Mouse (Mus musculus) stomach, embryonic 16.5 days (tissue): ENCODE results near the gene Tomm40. TPM values are rescaled to one million over a fixed set of nuclear protein-coding genes. Genes with fewer than 3 reads are reported as not detected.

Experiments used
- ATAC-seq: fragments of 200-750 bp; cut with Nextera tagmentation; 2 replicates; pipeline ENCODE4 v1.8.0; 2017; ENCODE audit warnings: moderate number of reproducible peaks, moderate TSS enrichment; ENCODE audit not compliant: insufficient read depth, low FRiP score
- H3K27ac ChIP-seq: fragments of 300-500 bp; sonication (generic); 2 replicates; pipeline ENCODE4 v1.5.1; 2014; ENCODE audit warnings: low read length
- H3K27me3 ChIP-seq: fragments of 300-500 bp; sonication (generic); 2 replicates; pipeline ENCODE4 v1.6.1; 2014; ENCODE audit warnings: low read length, control low read depth, mixed read lengths; ENCODE audit not compliant: control insufficient read depth, insufficient read depth
- H3K36me3 ChIP-seq: fragments of 300-500 bp; sonication (generic); 2 replicates; pipeline ENCODE4 v1.6.1; 2014; ENCODE audit warnings: low read length; ENCODE audit not compliant: control insufficient read depth, insufficient read depth
- H3K4me1 ChIP-seq: fragments of 300-500 bp; sonication (generic); 2 replicates; pipeline ENCODE4 v1.6.1; 2014; ENCODE audit warnings: low read length, control low read depth, mixed read lengths; ENCODE audit not compliant: control insufficient read depth, insufficient read depth
- H3K4me2 ChIP-seq: fragments of 300-500 bp; sonication (generic); 2 replicates; pipeline ENCODE4 v1.6.1; 2014; ENCODE audit warnings: low read depth, low read length, mixed read lengths
- H3K4me3 ChIP-seq: fragments of 300-500 bp; sonication (generic); replicated peaks from 2 replicates; pipeline ENCODE4 v1.5.1; 2014; ENCODE audit warnings: mild to moderate bottlenecking, low read length
- H3K9ac ChIP-seq: fragments of 300-500 bp; sonication (generic); 2 replicates; pipeline ENCODE4 v1.6.1; 2014; ENCODE audit warnings: low read length
- H3K9me3 ChIP-seq: fragments of 300-500 bp; sonication (generic); replicated peaks from 2 replicates; pipeline ENCODE4 v1.6.1; 2016; ENCODE audit warnings: low read length, control low read depth; ENCODE audit not compliant: control insufficient read depth
- WGBS: fragments of 180-500 bp; shearing (Covaris S2); extraction: QIAGEN DNeasy Blood & Tissue Kit; methylation state at CpG from one replicate; pipeline ENCODE4 v1.1.7; 2014; 5-methylcytosine and 5-hydroxymethylcytosine counted together
- polyA plus RNA-seq: library from polyadenylated mRNA; unstranded; fragments of >200 nt; fragmentation: Nextera tagmentation; extraction: Ambion mirVana; gene quantifications from 2 replicates; pipeline ENCODE4 v1.2.1, GENCODE M21; 2015

The Tomm40 gene
- polyA plus RNA-seq, 1 experiment from 2014 or later = 81.8 TPM

DNA sequence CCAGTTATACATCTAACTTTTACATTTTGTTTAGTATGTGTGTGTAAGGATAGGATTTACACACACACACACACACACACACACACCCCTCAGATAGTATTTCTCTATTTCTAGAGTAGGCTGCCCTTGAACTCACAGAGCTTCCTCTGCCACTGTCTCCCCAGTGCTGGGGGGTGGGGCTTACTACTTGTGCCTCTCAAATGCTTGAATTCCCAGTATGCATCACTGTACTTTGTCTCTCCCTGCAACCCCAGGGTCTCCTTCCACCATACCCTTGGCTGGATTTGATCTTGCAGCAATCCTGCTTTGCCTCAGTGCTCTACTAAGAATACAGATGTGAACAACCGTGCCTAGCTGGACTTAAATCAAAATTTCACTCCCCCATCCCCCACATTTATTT is 38.8 kb upstream of the Tomm40 start:
- H3K4me1 ChIP-seq = peaks cover 30% of the 10 kb centered on the region
- 69% methylated on average over 1 of the region's 1 CpGs for WGBS
- ATAC-seq = no peak
- no peaks in the 10 kb centered on the region for H3K9me3 ChIP-seq
- H3K9ac ChIP-seq = no peak overlapping the region
- H3K36me3 ChIP-seq = 0 out of 2 replicates have a peak, but pooled peaks cover 5% of the 10 kb centered on the region
- no peaks in the 10 kb centered on the region for H3K27me3 ChIP-seq
- H3K4me3 ChIP-seq = no peak overlapping the region
- peak overlapping the region; percentile 47; the same call in 1 of the 2 replicates for H3K27ac ChIP-seq
- no peak overlapping the region for H3K4me2 ChIP-seq

DNA sequence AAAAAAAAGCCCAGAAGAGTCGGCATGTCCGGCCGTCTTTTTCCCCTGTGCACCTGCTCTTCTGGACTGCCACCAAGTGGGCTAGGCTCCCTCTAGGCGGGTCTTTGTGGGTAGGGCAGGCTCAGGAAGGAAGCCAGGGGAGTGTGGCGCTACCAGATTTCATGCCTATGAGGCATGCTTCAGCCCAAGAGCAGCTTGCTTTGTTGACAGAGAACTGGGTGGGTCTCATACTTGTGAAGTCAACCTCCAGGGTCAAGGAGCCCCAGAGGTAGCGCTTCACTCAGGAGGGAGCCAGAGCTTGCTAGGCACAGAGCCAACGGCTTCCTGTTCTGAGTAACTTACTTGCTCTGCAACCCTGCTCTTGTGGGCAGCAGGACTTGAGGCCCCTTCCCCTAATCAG is 38.3 kb upstream of the Tomm40 start:
- H3K9me3 ChIP-seq = no peaks in the 10 kb centered on the region
- ATAC-seq = no peak
- peaks cover 31% of the 10 kb centered on the region for H3K4me1 ChIP-seq
- no peak overlapping the region for H3K4me2 ChIP-seq
- H3K4me3 ChIP-seq = no peak overlapping the region
- 53% methylated on average over 7 of the region's 7 CpGs for WGBS
- no peak overlapping the region for H3K9ac ChIP-seq
- H3K36me3 ChIP-seq = 0 out of 2 replicates have a peak, but pooled peaks cover 5% of the 10 kb centered on the region
- peak overlapping the region; percentile 47; the same call in 1 of the 2 replicates for H3K27ac ChIP-seq
- H3K27me3 ChIP-seq = no peaks in the 10 kb centered on the region

DNA sequence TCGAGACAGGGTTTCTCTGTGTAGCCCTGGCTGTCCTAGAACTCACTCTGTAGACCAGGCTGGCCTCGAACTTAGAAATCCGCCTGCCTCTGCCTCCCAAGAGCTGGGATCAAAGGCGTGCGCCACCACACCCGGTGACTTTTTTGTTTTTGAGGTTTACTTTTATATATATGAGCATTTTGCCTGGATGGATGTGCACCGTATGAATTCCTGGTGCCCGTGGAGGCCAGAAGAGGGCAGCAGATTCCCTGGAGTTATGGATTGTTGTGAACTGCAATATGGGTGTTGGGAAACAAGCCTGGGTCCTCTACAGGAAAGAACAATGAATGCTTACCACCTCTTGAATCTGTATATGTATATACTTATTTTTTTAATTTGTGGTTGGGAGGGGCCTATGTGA is 37.4 kb upstream of the Tomm40 start:
- no peak overlapping the region for H3K4me3 ChIP-seq
- no peaks in the 10 kb centered on the region for H3K36me3 ChIP-seq
- no peak for ATAC-seq
- peaks cover 40% of the 10 kb centered on the region for H3K4me1 ChIP-seq
- H3K27ac ChIP-seq = no peak overlapping the region
- no peaks in the 10 kb centered on the region for H3K27me3 ChIP-seq
- H3K9me3 ChIP-seq = no peaks in the 10 kb centered on the region
- H3K4me2 ChIP-seq = no peak overlapping the region
- 74% methylated on average over 8 of the region's 8 CpGs for WGBS
- no peak overlapping the region for H3K9ac ChIP-seq

DNA sequence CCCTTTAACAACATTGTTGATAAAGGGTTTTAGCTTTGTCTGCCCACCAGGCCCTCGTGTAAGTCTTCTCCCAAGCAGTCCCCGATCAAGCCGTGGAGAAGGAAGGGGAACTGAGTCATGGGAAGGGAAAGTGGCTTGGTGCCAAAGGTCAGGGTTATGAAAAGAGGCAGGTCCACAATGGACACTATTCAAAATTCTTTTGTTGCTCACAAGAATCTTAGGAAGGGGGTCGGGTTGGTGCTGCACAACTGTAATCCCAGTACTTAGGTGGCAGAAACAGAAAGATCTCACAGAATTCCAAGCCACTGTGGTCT is 35.8 kb upstream of the Tomm40 start:
- Histone ChIP-seq H3K36me3 (no peaks in the 10 kb centered on the region), H3K4me3 (no peak overlapping the region), H3K4me1 (peaks cover 47% of the 10 kb centered on the region), H3K4me2 (no peak overlapping the region; the same call in 1 of the 2 replicates), H3K27ac (peak overlapping the region; percentile 94), H3K9me3 (no peaks in the 10 kb centered on the region), H3K9ac (peak overlapping the region; percentile 65; the same call in 1 of the 2 replicates), H3K27me3 (no peaks in the 10 kb centered on the region)
- WGBS = 32% methylated on average over 4 of the region's 4 CpGs
- ATAC-seq = no peak

DNA sequence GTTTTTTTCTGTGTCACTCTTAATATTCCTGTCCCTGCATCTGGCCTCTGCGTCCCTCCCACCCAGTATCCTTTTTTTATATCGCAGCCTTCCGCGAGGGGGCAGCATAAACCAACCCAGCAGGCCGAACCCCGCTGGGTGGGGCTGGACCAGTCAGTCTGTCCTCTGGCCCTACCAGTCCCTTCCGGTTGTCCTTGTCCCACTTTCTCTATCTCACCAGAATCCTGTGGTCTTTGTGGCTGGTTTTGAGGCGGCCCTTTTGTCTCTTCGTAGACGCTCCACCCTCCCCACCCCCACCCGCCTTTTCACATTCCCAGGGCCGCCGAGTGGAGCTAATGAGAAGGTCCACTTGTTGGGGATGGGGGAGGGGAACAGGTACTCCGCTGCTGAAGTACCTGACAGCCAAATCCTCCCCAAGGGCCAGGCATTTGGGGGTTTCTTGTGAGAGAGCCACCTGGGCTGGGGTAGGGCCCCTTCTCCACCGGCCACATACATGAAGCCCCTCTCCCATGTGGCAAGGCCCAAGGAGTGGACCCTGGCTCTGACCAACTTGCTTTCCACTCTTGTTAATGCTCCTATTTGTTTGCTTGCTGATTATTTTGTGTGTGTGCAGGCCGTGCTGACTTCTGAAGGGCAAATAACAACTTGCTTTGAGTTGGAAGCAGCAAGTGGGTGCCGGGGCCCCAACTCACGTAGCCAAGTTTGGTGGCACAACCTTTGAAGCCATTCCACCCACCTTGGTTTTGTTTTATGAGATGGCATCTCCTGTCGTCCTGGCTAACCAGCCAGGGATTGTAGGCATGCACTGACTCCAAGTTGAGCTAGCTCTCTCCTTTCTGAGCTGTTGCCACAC is 35.2 kb upstream of the Tomm40 start, which contains the start of gene Nectin2:
Gene Nectin2, minus strand, starts transcription at position 267 of the 853 bp plus-strand sequence.
- peak within 1 kb of the TSS; percentile 89 for H3K4me3 ChIP-seq
- peak within 1 kb of the TSS; percentile 83 for H3K4me2 ChIP-seq
- H3K27ac ChIP-seq = peak within 1 kb of the TSS; percentile 96
- H3K9me3 ChIP-seq = no peaks in the 10 kb centered on the region
- no peaks in the 10 kb centered on the region for H3K36me3 ChIP-seq
- 14% methylated on average over 19 of the region's 19 CpGs for WGBS
- H3K4me1 ChIP-seq = peaks cover 47% of the 10 kb centered on the region
- no peaks in the 10 kb centered on the region for H3K27me3 ChIP-seq
- ATAC-seq = peak; percentile 68
- H3K9ac ChIP-seq = peak within 1 kb of the TSS; percentile 96

DNA sequence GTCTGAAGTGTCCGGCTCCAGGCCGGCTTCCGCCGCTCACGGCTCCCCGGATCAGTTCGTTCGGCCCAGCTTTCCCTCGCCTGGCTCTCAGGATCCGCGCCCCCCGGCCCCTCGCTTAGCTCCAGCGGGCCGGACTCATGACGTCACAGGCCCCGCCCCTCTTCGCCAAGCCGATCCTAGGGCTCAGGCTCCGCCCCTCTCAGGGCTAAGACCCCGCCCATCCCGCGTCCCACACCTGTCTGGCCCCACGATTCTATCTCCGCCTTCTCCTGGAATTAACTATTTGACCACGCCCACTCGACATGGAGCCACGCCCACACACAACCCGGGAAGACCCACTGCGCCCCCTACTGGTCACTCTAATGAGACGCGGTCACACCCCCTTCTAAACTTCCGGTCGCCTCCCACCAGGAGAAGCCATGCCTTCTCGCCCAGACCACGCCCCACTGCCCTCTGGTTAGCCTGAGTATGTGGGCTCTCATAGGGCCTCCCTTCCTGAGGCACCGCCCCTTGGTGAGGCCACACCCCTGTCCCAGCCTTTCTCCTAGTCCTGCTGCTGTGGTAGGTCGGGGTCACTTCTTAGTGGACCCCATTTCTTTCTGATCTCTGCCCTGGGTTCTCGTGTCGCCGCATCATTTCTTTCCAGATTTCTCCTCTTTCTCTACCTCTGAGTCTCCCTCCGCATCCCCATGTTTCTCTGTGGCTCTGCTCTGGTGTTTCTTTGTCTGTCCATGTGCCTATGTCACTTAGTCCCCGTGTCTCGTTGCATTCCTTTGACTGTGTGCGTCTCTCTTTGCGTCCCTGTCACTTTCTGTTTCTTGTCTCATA is 34.4 kb upstream of the Tomm40 start:
- Histone ChIP-seq H3K9me3 (no peaks in the 10 kb centered on the region), H3K9ac (peak overlapping the region; percentile 96), H3K27ac (peak overlapping the region; percentile 96), H3K4me1 (peaks cover 50% of the 10 kb centered on the region), H3K4me2 (peak overlapping the region; percentile 83), H3K4me3 (peak overlapping the region; percentile 89), H3K36me3 (no peaks in the 10 kb centered on the region), H3K27me3 (no peaks in the 10 kb centered on the region)
- WGBS = under 1% methylated on average over 46 of the region's 46 CpGs
- peak; percentile 93 for ATAC-seq

DNA sequence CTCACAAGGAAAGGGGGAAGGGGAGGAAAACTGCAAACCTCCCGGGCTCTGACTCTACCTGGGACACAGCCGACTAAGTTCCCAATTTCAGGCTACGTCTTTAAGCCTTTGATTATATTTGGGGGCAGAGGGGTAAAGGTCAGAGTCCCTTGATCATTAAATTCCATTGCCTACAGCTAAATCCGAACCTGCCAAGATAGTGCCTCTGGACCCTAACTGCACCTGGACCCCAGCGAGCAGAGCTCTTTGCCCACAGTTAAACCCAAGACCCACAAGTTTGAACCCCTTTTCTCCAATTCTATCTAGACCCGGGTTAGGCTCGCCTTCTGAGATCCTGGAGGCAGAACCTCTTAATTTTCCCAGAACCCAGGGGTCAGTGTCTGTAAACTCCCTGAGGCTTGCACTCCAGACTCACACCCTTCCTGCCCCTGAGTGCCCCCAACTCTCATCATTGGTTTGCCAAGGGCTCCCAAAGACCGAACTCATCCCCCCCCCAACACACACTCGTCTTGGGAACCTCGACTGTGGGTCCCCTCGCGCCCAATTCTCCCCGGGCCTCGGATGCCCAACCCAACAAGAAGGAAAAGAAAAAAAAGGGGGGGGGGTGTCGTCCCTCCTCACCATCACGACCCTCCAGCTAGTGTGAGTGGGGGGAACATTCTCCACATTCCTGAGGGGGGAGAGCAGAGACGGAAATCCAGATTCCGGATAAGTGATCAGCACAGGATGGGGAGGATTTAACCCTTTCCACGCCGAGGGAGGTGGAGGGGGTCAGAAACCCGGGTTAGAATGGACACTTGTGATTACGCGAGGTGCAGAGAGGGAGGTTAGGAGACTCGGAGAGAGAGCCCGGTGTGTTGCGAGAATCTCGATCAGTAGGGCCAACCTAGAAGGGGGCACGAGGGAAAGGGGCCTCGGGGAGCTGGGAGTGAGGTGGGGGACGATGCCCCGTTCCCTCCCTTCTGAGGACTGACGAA is 33.3 kb upstream of the Tomm40 start:
- Histone ChIP-seq H3K9ac (peak overlapping the region; percentile 96), H3K4me3 (peak overlapping the region; percentile 89), H3K36me3 (no peaks in the 10 kb centered on the region), H3K4me1 (peaks cover 47% of the 10 kb centered on the region), H3K27me3 (no peaks in the 10 kb centered on the region), H3K27ac (peak overlapping the region; percentile 96), H3K9me3 (no peaks in the 10 kb centered on the region), H3K4me2 (peak overlapping the region; percentile 83)
- under 1% methylated on average over 32 of the region's 32 CpGs for WGBS
- no peak for ATAC-seq

DNA sequence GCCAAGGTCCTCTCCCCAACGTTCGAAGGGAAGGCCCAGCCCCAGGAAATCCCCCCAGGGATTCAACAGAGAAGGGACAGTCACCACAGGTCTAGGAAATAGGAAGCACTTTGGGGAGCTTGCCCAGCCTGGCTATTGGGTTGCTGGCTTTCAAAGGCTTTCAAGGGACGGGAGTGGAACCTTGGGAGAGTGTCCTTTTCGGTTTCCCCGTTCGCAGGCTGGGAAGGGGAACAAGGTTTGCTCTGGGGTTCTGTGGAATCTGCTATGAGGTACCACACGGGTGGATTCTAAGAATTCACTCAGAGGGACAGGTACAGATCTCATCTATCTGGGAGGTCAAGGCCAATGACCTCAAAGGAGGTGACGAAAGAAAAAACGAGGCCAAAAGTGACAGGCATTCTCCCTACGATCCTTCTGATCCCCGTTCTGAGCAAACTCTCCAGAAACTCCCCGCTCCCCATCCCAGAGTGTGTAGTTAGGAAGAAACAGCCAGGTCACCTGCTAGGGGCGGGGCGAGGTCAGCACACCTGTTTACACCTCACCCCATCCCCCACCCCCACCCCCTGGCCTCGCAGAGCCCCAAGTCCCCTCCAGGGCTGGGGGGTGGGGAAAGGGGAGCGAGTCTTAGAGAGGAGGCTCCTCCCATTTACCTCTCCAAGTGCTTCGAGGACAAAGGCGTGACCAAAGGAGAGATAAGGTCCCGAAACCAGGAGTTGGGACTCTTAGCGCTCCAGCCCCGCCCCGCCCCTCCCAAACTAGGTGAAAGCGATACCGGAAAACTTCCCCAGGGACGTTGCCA is 32.4 kb upstream of the Tomm40 start:
- Histone ChIP-seq H3K9ac (peak overlapping the region; percentile 96), H3K36me3 (no peaks in the 10 kb centered on the region), H3K4me3 (peak overlapping the region; percentile 89), H3K4me1 (peaks cover 49% of the 10 kb centered on the region), H3K4me2 (peak overlapping the region; percentile 83), H3K9me3 (no peaks in the 10 kb centered on the region), H3K27ac (peak overlapping the region; percentile 96), H3K27me3 (no peaks in the 10 kb centered on the region)
- ATAC-seq = peak; percentile 21; the same call in 1 of the 2 replicates
- WGBS = 7% methylated on average over 25 of the region's 25 CpGs
